Mouse (Mus musculus): ENCODE data around the gene Abr. TPM values are rescaled to one million over a fixed set of nuclear protein-coding genes. Genes with fewer than 3 reads are reported as not detected.

Gene Abr
- polyA plus RNA-seq, 1 experiment from 2014 or later, result 25.8 TPM

- Histone ChIP-seq H3K27ac (replicated peaks in 1 of 2; ENCODE audit: control insufficient read depth in 1 of 2, insufficient read depth in 1 of 2, low read depth in 2 of 2, low read length in 2 of 2) (no peak overlapping the region), H3K36me3 (ENCODE audit: control insufficient read depth, insufficient read depth, low read length) (peaks cover 47% of the 10 kb centered on the region), H3K4me2 (ENCODE audit: low read length) (no peak overlapping the region), H3K27me3 (ENCODE audit: control insufficient read depth, insufficient read depth, low read length) (no peaks in the 10 kb centered on the region), H3K4me3 (ENCODE audit: control insufficient read depth in 1 of 2, insufficient read depth in 1 of 2, low read depth in 1 of 2, low read length in 2 of 2) (no peak overlapping the region), H3K9ac (ENCODE audit: low read length) (no peak overlapping the region), H3K9me3 (ENCODE audit: control insufficient read depth, low read length) (no peaks in the 10 kb centered on the region), H3K4me1 (ENCODE audit: control insufficient read depth in 2 of 2, insufficient read depth in 2 of 2, low read length in 2 of 2) (peaks cover 4 to 18% of the 10 kb centered on the region in 2 experiments; a peak in 3 of 4 replicates)
- WGBS, result 50% methylated on average over 8 of the region's 8 CpGs
- no peak for ATAC-seq (ENCODE audit: insufficient number of reproducible peaks, insufficient read depth, low FRiP score, low read depth)
Observed at GRCm38 (mm10) chr11:76476376-76477094, 145.6 kb downstream of the Abr start.

- Histone ChIP-seq H3K4me3 (ENCODE audit: control insufficient read depth in 1 of 2, insufficient read depth in 1 of 2, low read depth in 1 of 2, low read length in 2 of 2) (no peak overlapping the region), H3K9ac (ENCODE audit: low read length) (no peak overlapping the region), H3K4me1 (ENCODE audit: control insufficient read depth in 2 of 2, insufficient read depth in 2 of 2, low read length in 2 of 2) (peaks cover 25 to 40% of the 10 kb centered on the region in 2 experiments), H3K4me2 (ENCODE audit: low read length) (no peak overlapping the region), H3K36me3 (ENCODE audit: control insufficient read depth, insufficient read depth, low read length) (peaks cover 21% of the 10 kb centered on the region), H3K27ac (replicated peaks in 1 of 2; ENCODE audit: control insufficient read depth in 1 of 2, insufficient read depth in 1 of 2, low read depth in 2 of 2, low read length in 2 of 2) (no peak overlapping the region), H3K27me3 (ENCODE audit: control insufficient read depth, insufficient read depth, low read length) (no peaks in the 10 kb centered on the region), H3K9me3 (ENCODE audit: control insufficient read depth, low read length) (no peaks in the 10 kb centered on the region)
- WGBS, result 58% methylated on average over 5 of the region's 5 CpGs
- no peak for ATAC-seq (ENCODE audit: insufficient number of reproducible peaks, insufficient read depth, low FRiP score, low read depth)
Observed at GRCm38 (mm10) chr11:76472617-76473016, 149.5 kb downstream of the Abr start.

GRCm38 (mm10) chr11:76469311-76469998 lies 152.7 kb downstream of the Abr start:
- Histone ChIP-seq H3K9me3 (ENCODE audit: control insufficient read depth, low read length) (no peaks in the 10 kb centered on the region), H3K27me3 (ENCODE audit: control insufficient read depth, insufficient read depth, low read length) (no peaks in the 10 kb centered on the region), H3K4me2 (ENCODE audit: low read length) (no peak overlapping the region), H3K36me3 (ENCODE audit: control insufficient read depth, insufficient read depth, low read length) (peaks cover 14% of the 10 kb centered on the region; the same call in 1 of the 2 replicates), H3K4me1 (ENCODE audit: control insufficient read depth in 2 of 2, insufficient read depth in 2 of 2, low read length in 2 of 2) (peaks cover 27 to 35% of the 10 kb centered on the region in 2 experiments), H3K4me3 (ENCODE audit: control insufficient read depth in 1 of 2, insufficient read depth in 1 of 2, low read depth in 1 of 2, low read length in 2 of 2) (no peak overlapping the region), H3K27ac (replicated peaks in 1 of 2; ENCODE audit: control insufficient read depth in 1 of 2, insufficient read depth in 1 of 2, low read depth in 2 of 2, low read length in 2 of 2) (peak overlapping the region; percentile 20 to 40), H3K9ac (ENCODE audit: low read length) (0 out of 2 replicates have a peak overlapping the region, but pooled peaks have one; percentile 0)
- ATAC-seq (ENCODE audit: insufficient number of reproducible peaks, insufficient read depth, low FRiP score, low read depth), result no peak
- 41% methylated on average over 11 of the region's 11 CpGs for WGBS

GRCm38 (mm10) chr11:76468347-76468746 lies 153.8 kb downstream of the Abr start:
- H3K9me3 ChIP-seq (ENCODE audit: control insufficient read depth, low read length), result no peaks in the 10 kb centered on the region
- peak; percentile 70 for ATAC-seq (ENCODE audit: insufficient number of reproducible peaks, insufficient read depth, low FRiP score, low read depth)
- H3K27ac ChIP-seq (replicated peaks in 1 of 2; ENCODE audit: control insufficient read depth in 1 of 2, insufficient read depth in 1 of 2, low read depth in 2 of 2, low read length in 2 of 2), result peak overlapping the region; percentile 20 to 34; a peak in 3 of 4 replicates
- H3K27me3 ChIP-seq (ENCODE audit: control insufficient read depth, insufficient read depth, low read length), result no peaks in the 10 kb centered on the region
- WGBS, result 11% methylated on average over 4 of the region's 6 CpGs
- H3K9ac ChIP-seq (ENCODE audit: low read length), result peak overlapping the region; percentile 16; the same call in 1 of the 2 replicates
- peak overlapping the region; percentile 29 for H3K4me2 ChIP-seq (ENCODE audit: low read length)
- peaks cover 17% of the 10 kb centered on the region for H3K36me3 ChIP-seq (ENCODE audit: control insufficient read depth, insufficient read depth, low read length)
- no peak overlapping the region for H3K4me3 ChIP-seq (ENCODE audit: control insufficient read depth in 1 of 2, insufficient read depth in 1 of 2, low read depth in 1 of 2, low read length in 2 of 2)
- peaks cover 32 to 44% of the 10 kb centered on the region in 2 experiments for H3K4me1 ChIP-seq (ENCODE audit: control insufficient read depth in 2 of 2, insufficient read depth in 2 of 2, low read length in 2 of 2)

GRCm38 (mm10) chr11:76467487-76468005 lies 154.6 kb downstream of the Abr start:
- Histone ChIP-seq H3K27ac (replicated peaks in 1 of 2; ENCODE audit: control insufficient read depth in 1 of 2, insufficient read depth in 1 of 2, low read depth in 2 of 2, low read length in 2 of 2) (no peak overlapping the region), H3K4me3 (ENCODE audit: control insufficient read depth in 1 of 2, insufficient read depth in 1 of 2, low read depth in 1 of 2, low read length in 2 of 2) (no peak overlapping the region), H3K9ac (ENCODE audit: low read length) (peak overlapping the region; percentile 25; the same call in 1 of the 2 replicates), H3K9me3 (ENCODE audit: control insufficient read depth, low read length) (no peaks in the 10 kb centered on the region), H3K36me3 (ENCODE audit: control insufficient read depth, insufficient read depth, low read length) (peaks cover 25% of the 10 kb centered on the region), H3K4me2 (ENCODE audit: low read length) (peak overlapping the region; percentile 29; the same call in 1 of the 2 replicates), H3K27me3 (ENCODE audit: control insufficient read depth, insufficient read depth, low read length) (no peaks in the 10 kb centered on the region), H3K4me1 (ENCODE audit: control insufficient read depth in 2 of 2, insufficient read depth in 2 of 2, low read length in 2 of 2) (peaks cover 32 to 44% of the 10 kb centered on the region in 2 experiments)
- no peak for ATAC-seq (ENCODE audit: insufficient number of reproducible peaks, insufficient read depth, low FRiP score, low read depth)
- 33% methylated on average over 8 of the region's 8 CpGs for WGBS

- H3K27me3 ChIP-seq (ENCODE audit: control insufficient read depth, insufficient read depth, low read length), result no peaks in the 10 kb centered on the region
- H3K9me3 ChIP-seq (ENCODE audit: control insufficient read depth, low read length), result no peaks in the 10 kb centered on the region
- peaks cover 28% of the 10 kb centered on the region for H3K36me3 ChIP-seq (ENCODE audit: control insufficient read depth, insufficient read depth, low read length)
- ATAC-seq (ENCODE audit: insufficient number of reproducible peaks, insufficient read depth, low FRiP score, low read depth), result no peak
- 47% methylated on average over 10 of the region's 10 CpGs for WGBS
- H3K9ac ChIP-seq (ENCODE audit: low read length), result no peak overlapping the region
- H3K4me1 ChIP-seq (ENCODE audit: control insufficient read depth in 2 of 2, insufficient read depth in 2 of 2, low read length in 2 of 2), result peaks cover 32 to 44% of the 10 kb centered on the region in 2 experiments
- H3K4me3 ChIP-seq (ENCODE audit: control insufficient read depth in 1 of 2, insufficient read depth in 1 of 2, low read depth in 1 of 2, low read length in 2 of 2), result no peak overlapping the region
- H3K4me2 ChIP-seq (ENCODE audit: low read length), result no peak overlapping the region
- no peak overlapping the region for H3K27ac ChIP-seq (replicated peaks in 1 of 2; ENCODE audit: control insufficient read depth in 1 of 2, insufficient read depth in 1 of 2, low read depth in 2 of 2, low read length in 2 of 2)
Observed at GRCm38 (mm10) chr11:76467073-76467472, 155.0 kb downstream of the Abr start.

- H3K27me3 ChIP-seq (ENCODE audit: control insufficient read depth, insufficient read depth, low read length), result no peaks in the 10 kb centered on the region
- no peak overlapping the region for H3K9ac ChIP-seq (ENCODE audit: low read length)
- no peak overlapping the region for H3K4me2 ChIP-seq (ENCODE audit: low read length)
- H3K27ac ChIP-seq (replicated peaks in 1 of 2; ENCODE audit: control insufficient read depth in 1 of 2, insufficient read depth in 1 of 2, low read depth in 2 of 2, low read length in 2 of 2), result no peak overlapping the region
- peaks cover 31% of the 10 kb centered on the region for H3K36me3 ChIP-seq (ENCODE audit: control insufficient read depth, insufficient read depth, low read length)
- 70% methylated on average over 4 of the region's 4 CpGs for WGBS
- peaks cover 32 to 44% of the 10 kb centered on the region in 2 experiments for H3K4me1 ChIP-seq (ENCODE audit: control insufficient read depth in 2 of 2, insufficient read depth in 2 of 2, low read length in 2 of 2)
- ATAC-seq (ENCODE audit: insufficient number of reproducible peaks, insufficient read depth, low FRiP score, low read depth), result no peak
- no peak overlapping the region for H3K4me3 ChIP-seq (ENCODE audit: control insufficient read depth in 1 of 2, insufficient read depth in 1 of 2, low read depth in 1 of 2, low read length in 2 of 2)
- no peaks in the 10 kb centered on the region for H3K9me3 ChIP-seq (ENCODE audit: control insufficient read depth, low read length)
Observed at GRCm38 (mm10) chr11:76465879-76466278, 156.2 kb downstream of the Abr start.
